Mouse (Mus musculus) bone marrow, adult 2 months (tissue): Measurements from ENCODE around the gene Pip5k1c. TPM values are rescaled to one million over a fixed set of nuclear protein-coding genes. Genes with fewer than 3 reads are reported as not detected.

Source experiments
- H3K27ac ChIP-seq: fragments of 200-500 bp; 2 replicates; pipeline ENCODE4 v1.5.1; 2012; ENCODE audit warnings: low read depth, mild to moderate bottlenecking, control low read depth, inconsistent platforms, low read length; ENCODE audit not compliant: control insufficient read depth, poor library complexity, insufficient read depth
- H3K4me1 ChIP-seq: fragments of 200-500 bp; 2 replicates; pipeline ENCODE4 v1.6.1; 2011; ENCODE audit warnings: low read length; ENCODE audit not compliant: control insufficient read depth, insufficient read depth
- H3K4me3 ChIP-seq: fragments of 200-500 bp; replicated peaks from 2 replicates; pipeline ENCODE3; 2011; ENCODE audit warnings: mild to moderate bottlenecking, low read depth, low read length, control low read depth; ENCODE audit not compliant: control insufficient read depth
- CTCF ChIP-seq: fragments of 200-500 bp; IDR thresholded peaks from 2 replicates; pipeline ENCODE4 v1.5.1; 2011; ENCODE audit warnings: low read length, control low read depth; ENCODE audit not compliant: control insufficient read depth, insufficient read depth
- POLR2A ChIP-seq: fragments of 200-500 bp; IDR thresholded peaks from 2 replicates; pipeline ENCODE4 v1.6.1; 2011; ENCODE audit warnings: low read depth, mild to moderate bottlenecking, control low read depth, low read length, borderline replicate concordance; ENCODE audit not compliant: control insufficient read depth
- WGBS: fragments of 180-500 bp; shearing (Covaris S2); methylation state at CpG from one replicate; pipeline ENCODE4 v1.1.7; 2018; 5-methylcytosine and 5-hydroxymethylcytosine counted together
- polyA plus RNA-seq: library from polyadenylated mRNA; stranded (reverse); fragments of >200 nt; gene quantifications from 2 replicates; pipeline ENCODE4 v1.2.4, GENCODE M21; 2011; ENCODE audit warnings: low replicate concordance; ENCODE audit not compliant: missing spikeins, insufficient read depth, insufficient read length

Pip5k1c gene
- polyA plus RNA-seq, 1 experiment, result 62.2 TPM

GRCm38 (mm10) chr10:81327959-81328358 is 35.2 kb downstream of the Pip5k1c start:
- 46% methylated on average over 2 of the region's 2 CpGs for WGBS
- H3K27ac ChIP-seq, result peak overlapping the region; percentile 69; the same call in 1 of the 2 replicates
- H3K4me3 ChIP-seq, result no peak overlapping the region
- TF ChIP-seq POLR2A, result no peak
- TF ChIP-seq CTCF, result no peak
- H3K4me1 ChIP-seq, result peaks cover 6% of the 10 kb centered on the region; the same call in 1 of the 2 replicates

- 14% methylated on average over 10 of the region's 10 CpGs for WGBS
- Histone ChIP-seq H3K4me3 (peak within 1 kb of the TSS; percentile 37), H3K4me1 (peaks cover 6% of the 10 kb centered on the region; the same call in 1 of the 2 replicates), H3K27ac (peak within 1 kb of the TSS; percentile 69)
- peak; percentile 36; the same call in 1 of the 2 replicates for TF ChIP-seq POLR2A
- TF ChIP-seq CTCF, result no peak
Observed at GRCm38 (mm10) chr10:81328386-81328785, 35.6 kb downstream of the Pip5k1c start, which contains the start of gene Tbxa2r. Gene Tbxa2r (plus strand): TSS chr10:81328731.

- H3K4me1 ChIP-seq, result peaks cover 6% of the 10 kb centered on the region; the same call in 1 of the 2 replicates
- peak overlapping the region; percentile 37 for H3K4me3 ChIP-seq
- H3K27ac ChIP-seq, result peak overlapping the region; percentile 69
- TF ChIP-seq POLR2A (0 out of 2 replicates have a peak, but pooled peaks have one; percentile 19), CTCF (no peak)
- WGBS, result 23% methylated on average over 10 of the region's 10 CpGs
Observed at GRCm38 (mm10) chr10:81329194-81329975, 36.6 kb downstream of the Pip5k1c start.

GRCm38 (mm10) chr10:81330007-81330406 is 37.2 kb downstream of the Pip5k1c start:
- Histone ChIP-seq H3K4me1 (peaks cover 6% of the 10 kb centered on the region; the same call in 1 of the 2 replicates), H3K27ac (peak overlapping the region; percentile 69), H3K4me3 (no peak overlapping the region)
- TF ChIP-seq CTCF, result no peak
- TF ChIP-seq POLR2A, result no peak
- WGBS, result 53% methylated on average over 4 of the region's 4 CpGs

GRCm38 (mm10) chr10:81332277-81332676 is 39.5 kb downstream of the Pip5k1c start:
- H3K4me1 ChIP-seq, result peaks cover 6% of the 10 kb centered on the region; the same call in 1 of the 2 replicates
- 95% methylated on average over 29 of the region's 29 CpGs for whole genome bisulfite sequencing

GRCm38 (mm10) chr10:81334324-81334723 is 41.6 kb downstream of the Pip5k1c start:
- no peak overlapping the region for H3K4me3 ChIP-seq
- no peak overlapping the region for H3K27ac ChIP-seq
- peaks cover 4% of the 10 kb centered on the region; the same call in 1 of the 2 replicates for H3K4me1 ChIP-seq
- WGBS, result 91% methylated on average over 11 of the region's 11 CpGs
- no peak for TF ChIP-seq POLR2A

More at GRCm38 (mm10) chr10:81332277-81332676, 39.5 kb downstream of the Pip5k1c start:
- H3K4me3 ChIP-seq, result no peak overlapping the region
- no peak overlapping the region for H3K27ac ChIP-seq
- no peak for TF ChIP-seq POLR2A

GRCm38 (mm10) chr10:81335393-81336340 is 42.9 kb downstream of the Pip5k1c start:
- no peak overlapping the region for H3K27ac ChIP-seq
- TF ChIP-seq CTCF (no peak), POLR2A (no peak)
- no peaks in the 10 kb centered on the region; the same call in 1 of the 2 replicates for H3K4me1 ChIP-seq
- H3K4me3 ChIP-seq, result no peak overlapping the region
- 85% methylated on average over 19 of the region's 19 CpGs for WGBS

- TF ChIP-seq POLR2A, result no peak
- no peak for TF ChIP-seq CTCF
- WGBS, result 85% methylated on average over 4 of the region's 4 CpGs
- Histone ChIP-seq H3K4me1 (no peaks in the 10 kb centered on the region), H3K4me3 (no peak overlapping the region), H3K27ac (no peak overlapping the region)
Observed at GRCm38 (mm10) chr10:81336558-81336957, 43.8 kb downstream of the Pip5k1c start.
